Mouse (Mus musculus) kidney, embryonic 14.5 days (tissue): ENCODE measurements around the gene Zscan2. TPM values are rescaled to one million over a fixed set of nuclear protein-coding genes. Genes with fewer than 3 reads are reported as not detected.
"Not testable (repeated sequence)": the region's sequence is repeated elsewhere in the genome, so short reads cannot be mapped to it uniquely, and the experiment has no call there.

Source experiments
- ATAC-seq: fragments of 200-750 bp; cut with Nextera tagmentation; 2 replicates; pipeline ENCODE4 v1.8.0; 2017; ENCODE audit warnings: moderate number of reproducible peaks, mild to moderate bottlenecking, moderate TSS enrichment, moderate library complexity; ENCODE audit not compliant: low FRiP score, low TSS enrichment
- H3K27ac ChIP-seq: fragments of 300-500 bp; sonication (generic); 2 replicates; pipeline ENCODE4 v1.5.1; 2014; ENCODE audit warnings: low read depth, mild to moderate bottlenecking, low read length, moderate library complexity, mixed read lengths
- H3K27me3 ChIP-seq: fragments of 300-500 bp; sonication (generic); 2 replicates; pipeline ENCODE4 v1.6.1; 2014; ENCODE audit warnings: mild to moderate bottlenecking, low read length; ENCODE audit not compliant: control insufficient read depth, insufficient read depth
- H3K36me3 ChIP-seq: fragments of 300-500 bp; sonication (generic); 2 replicates; pipeline ENCODE4 v1.6.1; 2014; ENCODE audit warnings: low read length, mixed read lengths; ENCODE audit not compliant: control insufficient read depth, insufficient read depth
- H3K4me1 ChIP-seq: fragments of 300-500 bp; sonication (generic); 2 replicates; pipeline ENCODE4 v1.6.1; 2014; ENCODE audit warnings: low read length, mixed read lengths; ENCODE audit not compliant: control insufficient read depth, insufficient read depth
- H3K4me2 ChIP-seq: fragments of 300-500 bp; sonication (generic); replicated peaks from 2 replicates; pipeline ENCODE4 v1.6.1; 2014; ENCODE audit warnings: low read depth, mild to moderate bottlenecking, low read length
- H3K4me3 ChIP-seq: fragments of 300-500 bp; sonication (generic); 2 replicates; pipeline ENCODE4 v1.5.1; 2014; ENCODE audit warnings: mild to moderate bottlenecking, low read length
- H3K9ac ChIP-seq: fragments of 300-500 bp; sonication (generic); 2 replicates; pipeline ENCODE4 v1.6.1; 2014; ENCODE audit warnings: low read depth, mild to moderate bottlenecking, low read length, moderate library complexity
- H3K9me3 ChIP-seq: fragments of 300-500 bp; sonication (generic); 2 replicates; pipeline ENCODE4 v1.6.1; 2016; ENCODE audit warnings: low read length; ENCODE audit not compliant: control insufficient read depth
- WGBS: fragments of 180-500 bp; shearing (Covaris S2); extraction: QIAGEN DNeasy Blood & Tissue Kit; methylation state at CpG from one replicate; pipeline ENCODE4 v1.1.7; 2014; 5-methylcytosine and 5-hydroxymethylcytosine counted together
- polyA plus RNA-seq: library from polyadenylated mRNA; unstranded; fragments of >200 nt; fragmentation: Nextera tagmentation; extraction: Ambion mirVana; gene quantifications from 2 replicates; pipeline ENCODE4 v1.2.1, GENCODE M21; 2014

Zscan2 gene
- polyA plus RNA-seq, 1 experiment from 2014 or later: 4.0 TPM

DNA sequence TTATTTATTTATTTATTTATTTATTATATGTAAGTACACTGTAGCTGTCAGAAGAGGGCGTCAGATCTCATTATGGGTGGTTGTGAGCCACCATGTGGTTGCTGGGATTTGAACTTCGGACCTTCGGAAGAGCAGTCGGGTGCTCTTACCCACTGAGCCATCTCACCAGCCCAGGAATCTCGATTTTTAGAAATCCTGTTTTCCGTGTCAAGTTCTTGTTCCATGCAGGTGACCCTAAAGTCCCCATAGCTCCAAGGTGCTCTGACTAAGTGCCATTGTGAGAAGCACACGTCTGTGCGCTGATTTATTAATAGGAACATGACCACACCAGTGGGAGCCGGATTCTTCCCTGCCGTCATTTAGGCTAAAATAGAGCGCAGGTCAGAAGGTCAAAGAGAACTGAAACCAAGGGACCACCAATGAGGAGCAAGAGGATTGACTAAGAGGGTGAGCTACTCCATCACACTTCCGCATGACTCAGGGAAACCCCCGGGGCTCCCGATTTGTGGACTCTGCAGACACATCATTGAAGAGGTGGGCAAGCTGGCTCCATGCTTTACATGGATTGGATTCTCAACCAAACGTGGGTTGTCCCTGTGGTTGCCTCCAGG lies 30.4 kb upstream of the Zscan2 start:
- 72% methylated on average over 15 of the region's 15 CpGs for WGBS
- no peak overlapping the region for H3K4me3 ChIP-seq
- H3K27me3 ChIP-seq: no peaks in the 10 kb centered on the region
- H3K9me3 ChIP-seq: no peaks in the 10 kb centered on the region
- H3K27ac ChIP-seq: no peak overlapping the region
- H3K36me3 ChIP-seq: no peaks in the 10 kb centered on the region
- no peak overlapping the region for H3K4me2 ChIP-seq
- H3K9ac ChIP-seq: no peak overlapping the region
- peaks cover 16% of the 10 kb centered on the region; the same call in 1 of the 2 replicates for H3K4me1 ChIP-seq
- no peak for ATAC-seq

DNA sequence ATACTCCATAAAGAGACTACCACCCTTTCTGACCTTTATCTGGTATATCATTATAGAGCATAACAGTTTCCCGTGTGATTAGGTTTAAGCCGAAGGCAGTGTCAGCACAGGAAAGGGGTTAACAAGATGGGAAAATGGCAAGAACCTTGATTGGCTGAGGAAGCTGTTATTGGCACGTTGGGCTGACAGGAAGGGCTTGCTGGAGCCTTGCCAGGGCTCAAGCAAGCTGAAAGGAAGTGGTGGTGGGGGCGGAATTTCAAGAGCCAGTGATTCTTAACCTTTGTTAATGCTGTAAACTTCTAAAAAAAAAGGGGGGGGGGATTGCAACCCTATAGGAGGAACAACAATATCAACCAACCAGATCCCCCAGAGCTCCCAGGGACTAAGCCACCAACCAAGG lies 28.5 kb upstream of the Zscan2 start:
- 28% methylated on average over 4 of the region's 4 CpGs for WGBS
- Histone ChIP-seq H3K4me2 (no peak overlapping the region), H3K4me3 (no peak overlapping the region), H3K4me1 (0 out of 2 replicates have a peak, but pooled peaks cover 2% of the 10 kb centered on the region), H3K27ac (no peak overlapping the region), H3K9me3 (no peaks in the 10 kb centered on the region), H3K36me3 (no peaks in the 10 kb centered on the region), H3K27me3 (no peaks in the 10 kb centered on the region), H3K9ac (no peak overlapping the region)
- ATAC-seq: no peak; the same call in 1 of the 2 replicates

DNA sequence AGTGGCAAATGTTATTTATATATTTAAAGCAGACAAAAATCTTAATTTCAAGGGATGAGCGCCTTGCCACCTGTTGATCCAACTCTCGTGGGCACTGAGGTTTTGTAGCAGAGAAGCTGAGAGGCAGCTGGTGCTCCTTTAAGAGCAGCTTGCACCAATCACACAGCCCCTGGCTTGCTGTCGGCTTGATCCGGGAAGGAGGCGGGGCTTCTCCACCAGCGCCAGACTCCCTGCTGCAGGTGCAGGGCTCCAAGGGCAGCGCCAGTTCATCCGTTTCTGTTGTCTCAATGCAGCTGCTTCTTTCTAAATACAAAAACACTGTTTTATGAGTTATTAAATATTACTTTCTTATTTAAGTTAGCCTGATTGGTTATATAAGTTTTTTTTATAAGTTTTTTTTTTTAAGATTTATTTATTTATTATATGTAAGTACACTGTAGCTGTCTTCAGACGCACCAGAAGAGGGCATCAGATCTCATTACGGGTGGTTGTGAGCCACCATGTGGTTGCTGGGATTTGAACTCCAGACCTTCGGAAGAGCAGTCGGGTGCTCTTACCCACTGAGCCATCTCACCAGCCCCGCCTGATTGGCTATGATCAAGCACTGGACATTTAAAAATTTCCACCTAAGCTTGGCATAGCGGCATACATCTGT lies 27.6 kb upstream of the Zscan2 start:
- H3K4me3 ChIP-seq, H3K9me3 ChIP-seq, H3K27me3 ChIP-seq, H3K9ac ChIP-seq, H3K27ac ChIP-seq, H3K4me1 ChIP-seq, H3K36me3 ChIP-seq: not testable (repeated sequence)
- ATAC-seq: peak; percentile 86
- H3K4me2 ChIP-seq: 0 out of 2 replicates have a peak overlapping the region, but pooled peaks have one; percentile 4
- WGBS: 15% methylated on average over 13 of the region's 14 CpGs

DNA sequence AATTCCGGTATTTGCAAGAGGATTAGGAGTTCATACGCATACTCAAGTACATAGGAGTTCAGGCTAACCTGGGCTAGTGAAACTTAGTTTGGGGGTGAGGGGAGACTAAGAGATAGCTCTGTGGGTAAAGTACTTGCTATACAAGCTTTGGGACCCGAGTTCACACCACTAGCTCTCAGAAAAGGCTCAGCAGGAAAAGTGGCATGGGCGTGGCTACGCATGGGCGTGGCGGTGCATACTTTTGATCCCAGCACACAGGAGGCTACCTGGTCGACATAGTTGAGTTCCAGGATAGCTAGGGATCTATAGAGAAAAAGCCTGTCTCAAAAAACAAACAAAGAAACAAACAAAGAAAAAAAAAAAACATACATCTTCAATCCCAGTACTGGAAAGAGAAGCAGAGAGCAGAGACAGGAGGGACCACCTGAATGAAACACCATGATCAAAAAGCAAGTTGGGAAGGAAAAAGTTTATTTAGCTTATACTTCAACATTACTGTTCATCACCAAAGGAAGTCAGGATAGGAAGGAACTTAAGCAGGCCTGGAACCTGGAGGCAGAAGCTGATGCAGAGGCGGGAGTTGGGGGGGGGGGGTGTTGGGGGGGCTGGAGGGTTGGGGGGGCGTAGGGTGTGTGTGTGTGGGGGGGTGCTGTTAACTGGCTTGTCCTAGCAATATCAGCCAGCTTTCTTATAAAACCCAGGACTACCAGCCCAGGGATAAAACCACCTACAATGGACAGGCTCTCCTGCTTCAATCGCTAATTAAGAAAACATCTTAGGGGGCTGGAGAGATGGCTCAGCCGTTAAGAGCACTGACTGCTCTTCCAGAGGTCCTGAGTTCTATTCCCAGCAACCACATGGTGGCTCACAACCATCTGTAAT lies 26.8 kb upstream of the Zscan2 start:
- Histone ChIP-seq H3K27me3 (no peaks in the 10 kb centered on the region), H3K4me2 (no peak overlapping the region), H3K9ac (no peak overlapping the region), H3K36me3 (no peaks in the 10 kb centered on the region), H3K4me3 (no peak overlapping the region), H3K27ac (no peak overlapping the region), H3K9me3 (no peaks in the 10 kb centered on the region), H3K4me1 (0 out of 2 replicates have a peak, but pooled peaks cover 5% of the 10 kb centered on the region)
- WGBS: 36% methylated on average over 12 of the region's 12 CpGs
- ATAC-seq: no peak

DNA sequence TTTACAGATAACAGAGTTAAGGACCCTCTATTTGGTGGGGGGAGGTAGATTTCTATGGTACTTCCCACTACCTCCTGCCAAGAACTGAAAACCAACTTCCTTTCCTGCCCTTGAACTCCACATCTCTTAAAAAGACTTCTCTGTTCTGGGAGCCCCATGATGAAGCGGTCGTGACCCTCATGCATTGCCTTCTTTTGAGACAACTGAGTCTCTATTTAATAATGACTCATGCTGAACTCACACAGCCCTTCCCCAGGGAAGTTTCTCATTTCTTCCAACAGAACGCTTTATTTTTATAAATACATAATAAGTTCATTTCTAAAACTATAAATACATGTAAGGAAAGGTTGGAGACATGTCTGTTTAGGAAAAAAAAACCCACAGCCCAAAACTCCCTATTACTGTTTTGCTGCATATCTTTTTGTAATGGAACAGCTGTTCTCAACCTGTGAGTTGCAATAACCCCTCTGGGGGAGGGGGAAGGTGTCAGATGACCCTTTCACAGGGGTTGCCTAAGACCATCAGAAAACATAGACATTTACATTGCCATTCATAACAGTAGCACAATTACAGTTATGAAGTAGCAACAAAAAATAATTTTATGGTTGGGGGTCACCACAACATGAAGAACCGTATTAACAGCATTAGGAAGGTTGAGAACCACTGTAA lies 24.6 kb upstream of the Zscan2 start:
- H3K9ac ChIP-seq: no peak overlapping the region
- H3K4me3 ChIP-seq: no peak overlapping the region
- 69% methylated on average over 4 of the region's 4 CpGs for WGBS
- no peak for ATAC-seq
- no peak overlapping the region for H3K27ac ChIP-seq
- no peaks in the 10 kb centered on the region for H3K36me3 ChIP-seq
- H3K4me1 ChIP-seq: 0 out of 2 replicates have a peak, but pooled peaks cover 5% of the 10 kb centered on the region
- H3K4me2 ChIP-seq: no peak overlapping the region
- no peaks in the 10 kb centered on the region for H3K9me3 ChIP-seq
- H3K27me3 ChIP-seq: no peaks in the 10 kb centered on the region

DNA sequence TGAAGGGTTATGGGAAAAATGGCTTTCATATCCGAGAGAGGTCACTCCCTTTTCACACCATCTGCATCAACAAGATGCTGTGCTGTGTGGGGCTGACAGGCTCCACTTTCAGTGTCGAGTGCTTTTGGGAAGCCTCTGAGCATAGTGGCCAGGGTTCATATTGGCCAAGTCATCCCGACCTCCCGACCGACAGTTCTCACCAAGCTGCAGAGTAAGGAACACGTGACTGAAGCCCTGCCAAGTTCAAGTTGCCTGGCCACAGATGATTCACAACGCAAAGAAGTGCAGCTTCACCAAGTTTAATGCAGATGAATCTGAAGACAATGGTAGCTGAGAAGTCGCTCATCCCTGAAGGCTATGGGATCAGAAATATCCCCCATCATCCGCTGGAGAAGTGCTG lies 23.0 kb upstream of the Zscan2 start:
- H3K4me2 ChIP-seq: no peak overlapping the region
- H3K9ac ChIP-seq: no peak overlapping the region; the same call in 1 of the 2 replicates
- no peaks in the 10 kb centered on the region for H3K9me3 ChIP-seq
- H3K27ac ChIP-seq: no peak overlapping the region
- no peak for ATAC-seq
- 0 out of 2 replicates have a peak, but pooled peaks cover 5% of the 10 kb centered on the region for H3K4me1 ChIP-seq
- no peaks in the 10 kb centered on the region for H3K36me3 ChIP-seq
- no peak overlapping the region for H3K4me3 ChIP-seq
- no peaks in the 10 kb centered on the region for H3K27me3 ChIP-seq
- 44% methylated on average over 9 of the region's 9 CpGs for WGBS

DNA sequence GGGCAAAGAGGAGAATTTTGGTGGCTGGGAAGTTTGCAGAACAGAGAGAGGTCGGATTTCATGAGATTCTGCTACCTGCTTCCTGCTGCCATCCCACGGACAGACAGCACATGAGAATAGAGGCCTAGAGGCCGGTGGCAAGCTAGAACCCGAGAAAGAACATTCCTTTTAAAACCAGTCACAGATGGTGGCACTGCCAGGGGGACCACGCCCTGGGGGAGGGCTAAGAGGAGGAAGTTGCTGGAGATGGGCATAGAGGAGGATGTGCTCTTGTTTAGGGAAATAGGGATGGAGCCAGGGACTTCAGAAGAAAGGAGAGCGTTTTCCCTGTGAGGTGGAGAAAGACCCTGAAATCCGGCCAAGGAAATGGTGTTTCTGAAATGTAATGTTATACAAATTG lies 22.5 kb upstream of the Zscan2 start:
- Histone ChIP-seq H3K9ac (no peak overlapping the region; the same call in 1 of the 2 replicates), H3K27me3 (no peaks in the 10 kb centered on the region), H3K27ac (no peak overlapping the region), H3K4me3 (no peak overlapping the region), H3K9me3 (no peaks in the 10 kb centered on the region), H3K4me2 (no peak overlapping the region), H3K36me3 (no peaks in the 10 kb centered on the region), H3K4me1 (0 out of 2 replicates have a peak, but pooled peaks cover 3% of the 10 kb centered on the region)
- 44% methylated on average over 7 of the region's 7 CpGs for WGBS
- no peak for ATAC-seq

DNA sequence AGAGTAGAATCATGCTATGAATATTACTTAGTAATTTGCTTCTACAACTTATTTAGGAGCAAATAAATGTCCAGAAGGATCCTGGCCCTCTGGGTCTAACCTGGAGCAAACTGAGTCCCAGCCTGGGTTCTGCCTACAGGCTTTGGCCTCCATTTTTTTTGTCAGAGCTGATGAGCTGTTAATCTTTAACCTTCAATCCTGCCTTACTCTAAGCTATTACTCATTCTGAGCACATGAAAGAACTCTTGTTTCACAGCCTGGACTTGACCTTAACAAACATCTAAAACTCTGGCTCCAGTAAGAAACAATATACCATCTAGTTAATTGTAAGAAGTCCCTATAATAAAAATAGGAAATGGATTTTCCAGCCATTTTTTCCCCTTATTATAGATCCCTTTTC lies 21.0 kb upstream of the Zscan2 start:
- Histone ChIP-seq H3K36me3 (no peaks in the 10 kb centered on the region), H3K4me2 (no peak overlapping the region), H3K9me3 (no peaks in the 10 kb centered on the region), H3K4me1 (0 out of 2 replicates have a peak, but pooled peaks cover 3% of the 10 kb centered on the region), H3K27ac (no peak overlapping the region), H3K9ac (no peak overlapping the region), H3K4me3 (no peak overlapping the region), H3K27me3 (no peaks in the 10 kb centered on the region)
- no peak for ATAC-seq
